Mouse (Mus musculus) heart, adult 18-20 months (tissue): Measurements from ENCODE around the gene Gabbr2. TPM values are rescaled to one million over a fixed set of nuclear protein-coding genes. Genes with fewer than 3 reads are reported as not detected.

ENCODE experiments used
- DNase-seq, 2 experiments: peaks; one replicate each; pipeline ENCODE4 v3.0.0; 2021 to 2022; ENCODE audit warnings: mixed read lengths in 1 of 2
- total RNA-seq, 2 experiments: library from RNA; stranded (reverse); gene quantifications; 2 replicates each; pipeline ENCODE4 v1.2.3; 2021

The Gabbr2 gene
- total RNA-seq, 2 experiments from 2014 or later = not detected

DNA sequence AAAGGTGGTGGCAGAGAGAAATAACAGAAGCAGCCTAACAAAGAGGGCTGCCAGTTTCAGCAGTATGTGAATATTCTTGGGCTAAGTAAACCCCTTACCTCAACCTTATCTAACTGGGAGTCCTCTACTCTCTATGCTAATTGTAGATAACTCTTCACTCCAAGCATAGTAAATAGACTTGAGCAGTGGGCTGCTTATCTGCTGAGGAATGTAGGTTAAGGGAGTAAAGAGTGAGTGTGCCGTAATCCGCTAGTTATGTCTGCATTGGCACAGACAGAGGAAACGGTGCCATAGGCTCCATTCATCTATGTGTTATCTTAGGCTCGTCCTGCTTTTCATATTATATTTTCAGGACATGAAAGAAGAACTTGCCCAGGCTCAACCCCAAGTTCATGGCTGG lies 129.0 kb downstream of the Gabbr2 start:
- no peak for DNase-seq

DNA sequence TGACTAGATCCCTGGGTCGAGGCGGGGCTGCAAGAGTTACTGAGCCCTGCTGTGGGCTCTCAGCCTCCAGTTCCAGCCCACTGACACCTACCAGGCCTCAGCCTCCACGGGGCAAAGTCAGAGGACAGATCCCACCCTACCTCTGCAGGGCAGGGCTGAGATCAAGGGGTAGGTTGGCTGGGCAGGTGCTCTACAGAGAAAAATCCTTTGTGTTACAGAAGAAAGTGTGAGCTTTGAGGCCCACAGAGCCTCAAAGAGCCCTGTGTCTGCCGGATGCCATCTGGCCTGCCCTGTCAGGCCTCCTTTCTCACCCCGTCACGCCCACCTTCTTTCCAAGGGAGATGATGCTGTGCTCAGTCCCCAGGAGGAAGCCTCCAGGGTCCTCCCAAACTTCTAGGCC lies 131.1 kb downstream of the Gabbr2 start:
- DNase-seq = no peak

DNA sequence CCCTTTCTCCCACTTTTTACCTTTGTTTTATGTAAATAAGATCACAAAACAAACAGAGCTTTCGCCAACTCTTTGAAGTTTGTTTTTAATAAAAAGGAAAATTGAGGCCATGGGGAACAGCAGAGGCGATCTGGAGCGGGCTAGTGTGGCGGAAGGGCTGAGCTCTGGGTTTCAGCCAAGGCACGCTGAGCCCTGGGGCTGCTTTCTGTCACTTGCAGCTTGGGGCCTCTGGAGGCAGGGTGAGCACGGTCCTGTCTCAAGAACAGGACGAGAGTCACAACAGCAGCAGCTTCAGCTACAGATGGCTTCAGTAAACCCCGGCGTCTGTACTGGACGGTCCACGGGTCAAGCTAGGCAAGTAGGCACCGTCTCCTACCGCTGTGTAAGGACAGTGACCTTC lies 132.8 kb downstream of the Gabbr2 start:
- peak; percentile 57 to 58 for DNase-seq

DNA sequence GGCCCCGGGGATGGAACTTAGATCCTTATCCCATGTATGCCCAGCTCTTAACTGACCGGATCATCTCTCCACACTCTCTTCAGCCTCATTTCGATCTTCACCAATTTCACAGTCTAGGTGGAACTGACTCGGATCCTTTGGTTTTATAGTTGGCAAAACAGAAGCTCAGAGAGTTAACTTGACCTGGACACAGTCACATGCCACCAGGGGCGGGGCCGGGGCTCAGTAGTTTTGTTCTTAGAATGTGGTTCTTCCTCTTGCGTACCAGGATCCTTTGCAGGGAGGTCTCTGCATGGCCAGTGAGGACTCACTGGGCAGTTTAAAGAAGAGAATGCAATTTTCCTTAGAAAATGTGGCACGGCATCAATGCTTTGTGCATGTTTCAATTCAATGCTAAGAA lies 135.5 kb downstream of the Gabbr2 start:
- DNase-seq = no peak

DNA sequence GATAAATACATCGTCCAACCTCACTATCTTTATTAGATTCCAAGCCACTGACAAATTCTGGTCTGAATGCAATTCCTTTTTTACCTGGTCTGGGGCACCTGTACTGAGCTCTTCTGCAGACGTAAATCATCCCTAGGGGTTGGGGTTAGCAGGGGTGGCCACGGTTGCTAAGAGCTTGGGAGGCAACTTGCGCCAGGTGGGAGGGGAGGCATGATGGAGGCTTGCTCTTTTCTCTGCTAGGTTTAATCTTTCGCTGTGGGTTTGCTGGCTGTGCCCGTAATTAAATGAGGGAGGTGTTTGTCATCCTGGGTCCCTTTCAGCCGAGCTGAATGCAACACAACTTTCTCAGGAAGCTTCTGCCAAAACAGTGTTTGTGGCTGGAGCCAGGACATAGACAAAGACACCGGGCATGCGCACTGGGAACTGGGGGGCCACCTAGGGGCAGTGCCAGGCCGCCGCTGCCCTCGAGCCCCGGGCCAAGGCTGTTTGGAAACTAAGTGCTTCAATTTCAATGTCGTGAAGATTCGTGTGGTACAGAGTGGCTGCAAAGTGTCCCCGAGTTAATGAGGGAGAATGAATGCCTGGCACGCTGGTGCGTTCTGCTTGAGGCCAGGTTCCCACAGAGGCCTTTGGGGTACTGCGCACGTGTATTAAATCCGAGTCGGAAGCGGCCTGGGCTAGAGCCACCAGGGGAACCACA lies 136.8 kb downstream of the Gabbr2 start:
- DNase-seq = no peak

DNA sequence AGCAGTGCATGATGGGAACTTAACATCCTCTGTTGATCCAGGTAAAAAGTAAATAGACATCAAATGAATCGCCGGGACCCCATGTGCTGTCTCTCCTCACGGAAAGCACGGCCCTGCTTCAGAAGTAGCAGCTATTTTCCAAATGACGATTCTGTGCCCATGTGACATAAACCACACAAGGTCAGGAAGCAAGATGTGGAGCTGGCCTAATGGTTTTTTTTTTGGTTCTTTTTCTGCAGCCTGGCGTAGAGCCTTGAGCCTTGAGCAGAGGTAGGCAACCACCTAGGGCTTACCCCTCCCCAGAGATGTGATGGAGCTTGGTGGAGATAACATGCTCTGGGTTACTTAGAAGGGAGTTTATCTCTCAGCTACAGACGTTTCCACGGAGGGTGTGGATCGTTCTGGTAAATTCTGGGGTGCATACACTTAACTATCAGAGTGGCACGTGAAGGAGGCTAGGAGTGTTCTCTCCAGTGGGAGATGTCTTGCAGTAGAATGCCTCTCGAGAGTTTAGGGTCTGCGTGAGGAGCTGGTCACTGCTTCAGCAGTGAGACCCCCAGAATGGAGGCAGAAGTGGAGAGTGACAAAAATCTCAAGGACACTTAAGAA lies 137.7 kb downstream of the Gabbr2 start:
- DNase-seq = no peak

DNA sequence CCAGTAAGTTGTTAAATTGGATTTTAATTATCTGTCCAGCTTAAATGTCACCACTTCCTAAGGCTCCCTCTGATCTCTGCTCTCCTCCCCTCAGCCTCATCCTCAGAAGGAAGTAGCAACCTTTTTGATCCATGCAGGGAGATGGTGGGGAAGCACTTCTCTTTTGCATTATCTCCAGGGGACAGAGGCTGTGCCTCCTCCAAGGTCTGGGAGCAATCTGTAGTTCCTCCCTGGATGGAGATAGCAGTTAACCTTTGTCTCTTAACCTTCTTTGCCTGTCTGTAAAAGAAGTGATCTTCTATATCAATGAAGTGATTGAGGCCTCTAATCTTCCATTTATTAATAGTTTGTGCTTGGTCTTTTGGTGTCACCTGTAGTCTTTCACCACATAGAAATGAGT lies 143.9 kb downstream of the Gabbr2 start:
- no peak for DNase-seq

DNA sequence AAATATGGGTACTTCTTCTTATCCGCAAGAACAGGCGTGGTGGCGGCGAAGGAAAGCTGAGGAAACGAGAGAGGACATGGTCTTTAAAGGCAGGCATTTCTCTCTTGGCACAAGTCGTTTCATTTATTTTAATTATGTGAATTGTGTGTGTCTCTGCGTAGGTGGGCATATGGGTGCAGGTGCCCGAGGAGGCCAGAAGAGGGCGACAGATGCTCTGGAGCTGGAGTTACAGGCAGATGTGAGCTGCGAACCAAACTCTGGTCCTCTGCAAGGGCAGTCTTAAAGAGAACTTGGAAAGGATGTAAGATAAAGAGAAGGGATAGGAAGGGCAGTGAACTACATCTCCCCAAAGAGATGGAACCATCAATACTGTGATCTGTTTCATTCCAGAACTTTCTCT lies 145.3 kb downstream of the Gabbr2 start:
- DNase-seq = no peak

DNA sequence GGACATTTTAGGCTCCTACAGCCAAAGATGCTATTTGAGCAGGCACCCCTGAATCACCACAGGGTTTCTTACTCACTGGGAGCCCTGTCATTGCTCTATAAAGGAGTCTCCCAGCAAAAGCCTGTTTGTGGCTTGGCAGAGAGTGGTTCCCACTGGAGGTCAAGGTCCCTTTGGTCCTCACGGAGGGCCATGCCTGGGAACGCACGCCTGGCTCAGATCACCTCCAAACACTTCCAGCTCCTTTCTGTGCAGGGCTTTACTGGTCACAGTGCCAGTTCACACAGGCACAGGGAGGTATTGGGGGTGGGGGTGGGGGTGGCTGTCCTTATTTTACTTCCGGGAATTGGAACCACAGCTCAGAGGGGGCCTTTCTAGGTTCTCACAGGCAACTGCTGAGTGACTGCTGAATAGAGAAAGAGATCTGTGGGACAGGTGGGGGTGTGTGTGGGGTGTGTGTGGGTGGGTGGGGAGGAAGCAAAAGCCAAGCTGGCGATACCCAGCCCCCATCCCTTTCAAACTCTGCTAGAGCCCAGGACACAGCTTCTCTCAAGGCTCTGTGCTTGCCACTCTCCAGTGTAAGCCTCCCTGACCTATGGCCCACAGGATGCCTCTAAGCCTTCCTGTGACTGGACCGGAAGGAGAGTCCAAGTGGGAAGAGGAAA lies 146.6 kb downstream of the Gabbr2 start:
- no peak for DNase-seq

DNA sequence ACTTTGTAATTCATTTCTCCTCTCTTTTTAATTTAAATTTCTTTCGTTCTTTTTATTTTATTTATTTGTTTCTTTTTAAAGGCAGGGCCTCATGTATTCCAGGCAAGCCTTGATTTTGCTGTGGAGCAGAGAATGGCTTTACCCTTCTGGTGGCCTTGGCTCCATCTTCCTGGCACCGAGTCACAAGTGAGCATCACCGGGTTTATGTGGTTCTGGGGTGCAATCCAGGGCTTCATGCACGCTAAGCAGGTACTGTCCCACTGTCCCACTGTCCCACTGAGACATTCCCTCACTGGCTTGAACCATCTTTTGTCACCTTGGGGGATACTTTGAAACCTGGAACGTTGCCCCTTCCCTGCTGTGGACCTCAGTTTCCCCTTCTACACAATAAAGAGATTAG lies 147.1 kb downstream of the Gabbr2 start:
- no peak for DNase-seq

DNA sequence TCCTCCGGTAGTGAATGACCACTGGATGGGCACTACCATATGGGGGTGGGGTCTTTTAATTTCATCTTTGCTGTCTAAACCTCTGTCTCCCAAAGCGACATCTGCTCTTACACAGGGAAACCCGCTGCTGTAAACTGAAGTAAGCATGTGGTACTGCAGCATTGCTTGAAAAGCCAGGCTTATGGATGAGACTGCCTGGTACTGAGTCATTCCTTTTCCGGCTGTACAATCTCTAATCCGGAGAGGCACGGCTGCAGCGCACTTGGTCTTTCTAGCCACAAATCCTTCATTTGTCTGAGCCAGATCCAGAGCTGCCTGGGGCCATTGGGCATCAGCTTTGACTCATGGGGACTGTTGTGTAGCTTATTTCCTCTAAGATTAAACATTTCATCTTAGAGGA lies 149.1 kb downstream of the Gabbr2 start:
- no peak for DNase-seq

DNA sequence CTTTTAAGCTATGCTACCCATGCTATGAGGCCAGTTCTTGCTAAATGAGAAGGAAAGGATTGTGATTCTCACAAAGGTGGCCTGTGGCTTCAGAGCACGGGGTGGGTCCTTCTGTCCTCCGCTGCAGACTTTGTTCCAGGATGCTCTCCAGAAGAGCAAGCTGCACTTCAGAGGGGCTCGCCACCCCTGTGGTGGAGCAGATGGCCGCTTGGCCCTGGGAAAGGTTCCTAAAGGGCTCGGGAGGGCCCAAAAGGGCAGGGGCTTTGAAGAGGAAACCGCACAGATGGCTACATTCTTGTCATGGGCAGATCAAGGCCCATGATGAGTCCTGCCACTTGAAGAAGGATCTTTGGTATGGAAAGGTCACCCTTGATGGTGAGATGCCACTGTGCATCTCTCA lies 151.5 kb downstream of the Gabbr2 start:
- DNase-seq = no peak

DNA sequence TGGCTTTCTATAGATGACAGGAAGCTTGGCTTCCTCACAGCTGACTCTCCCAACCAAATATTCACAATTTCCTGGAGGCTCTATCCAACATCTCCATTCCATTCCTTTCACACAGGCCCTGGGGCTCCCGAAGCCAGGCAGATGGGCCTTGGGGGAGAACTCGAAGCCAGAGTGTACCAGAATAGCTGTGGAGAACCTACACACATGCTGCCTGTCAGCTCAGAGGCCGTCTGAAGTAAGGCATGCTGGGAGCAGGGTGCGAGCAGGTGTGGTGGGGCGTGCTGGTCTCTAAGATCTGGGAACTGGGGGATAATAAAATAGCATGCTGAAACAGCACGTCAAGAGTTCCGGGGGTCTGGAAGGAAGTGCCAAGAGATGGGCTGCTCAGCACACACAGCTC lies 154.3 kb downstream of the Gabbr2 start:
- no peak for DNase-seq

DNA sequence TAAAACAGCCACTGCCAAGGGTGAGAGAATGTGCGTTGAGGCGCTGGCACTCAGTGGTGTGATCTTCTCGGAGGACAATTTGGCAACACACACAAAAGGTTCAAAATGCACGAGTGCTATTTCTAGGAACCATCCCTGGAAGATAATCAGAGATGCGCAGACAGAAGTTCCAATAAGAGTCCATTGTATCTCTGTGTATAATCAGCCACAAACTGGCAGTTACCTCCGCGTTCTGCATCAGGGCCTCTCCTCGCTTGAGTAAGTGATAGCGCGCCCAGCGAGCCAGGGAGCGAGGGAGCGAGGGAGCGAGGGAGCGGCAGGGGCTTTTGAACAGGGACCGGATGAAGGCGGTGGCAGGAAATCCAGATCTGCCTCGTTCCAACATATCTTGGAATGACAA lies 155.6 kb downstream of the Gabbr2 start:
- DNase-seq = no peak

DNA sequence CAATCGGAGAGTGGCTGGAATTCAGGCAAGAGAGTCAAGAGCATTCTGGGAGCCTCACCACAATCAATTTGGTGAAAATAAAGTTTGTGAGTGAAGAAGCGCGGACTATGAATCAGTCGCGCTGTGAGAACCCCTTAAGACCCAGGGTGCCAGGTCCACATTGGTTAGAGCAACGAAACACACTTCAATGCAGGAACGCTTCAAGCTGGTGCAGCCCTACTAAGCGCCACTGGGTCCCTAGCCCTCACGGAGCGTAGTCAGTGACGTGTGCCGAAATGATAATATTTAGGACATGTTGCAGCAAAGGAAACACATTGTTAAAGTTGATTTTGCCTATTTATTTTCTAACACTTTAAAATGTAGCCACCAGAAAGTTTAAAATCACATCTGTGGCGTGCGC lies 156.6 kb downstream of the Gabbr2 start:
- DNase-seq = no peak

DNA sequence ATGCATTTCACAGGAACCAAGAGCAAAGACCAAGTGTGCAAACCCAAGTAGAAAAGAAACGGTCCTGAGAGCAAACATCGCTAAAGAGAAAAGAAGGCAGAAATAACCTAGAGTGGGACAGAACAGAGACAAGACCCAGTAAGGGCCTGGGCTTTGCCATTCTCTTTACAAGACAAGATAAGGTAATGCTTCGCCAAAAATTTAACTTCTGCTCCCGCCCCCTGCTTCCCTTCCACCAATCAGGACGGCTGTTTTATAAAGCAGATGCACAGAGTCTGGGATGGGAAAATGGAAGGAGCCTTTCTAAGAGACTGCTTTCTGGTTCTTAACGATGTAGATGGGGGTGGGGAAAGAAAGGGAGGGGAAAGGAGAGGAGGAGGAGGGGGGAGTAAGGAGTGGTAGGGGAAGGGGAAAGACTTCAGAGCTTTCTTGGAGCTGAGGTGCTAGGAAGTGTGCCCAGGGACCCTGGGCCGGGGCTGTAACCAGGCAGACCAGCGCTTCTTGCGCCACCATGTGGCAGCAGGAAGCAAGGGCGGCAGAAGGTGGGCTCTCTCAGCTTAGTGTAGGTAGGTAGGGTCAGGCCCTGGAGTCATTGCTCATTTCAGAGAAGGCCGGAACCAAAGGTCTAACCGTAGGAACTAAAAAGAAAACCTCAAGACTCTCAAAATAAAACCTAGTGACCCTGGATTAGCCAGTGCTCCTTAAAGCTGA lies 158.7 kb downstream of the Gabbr2 start:
- no peak for DNase-seq

DNA sequence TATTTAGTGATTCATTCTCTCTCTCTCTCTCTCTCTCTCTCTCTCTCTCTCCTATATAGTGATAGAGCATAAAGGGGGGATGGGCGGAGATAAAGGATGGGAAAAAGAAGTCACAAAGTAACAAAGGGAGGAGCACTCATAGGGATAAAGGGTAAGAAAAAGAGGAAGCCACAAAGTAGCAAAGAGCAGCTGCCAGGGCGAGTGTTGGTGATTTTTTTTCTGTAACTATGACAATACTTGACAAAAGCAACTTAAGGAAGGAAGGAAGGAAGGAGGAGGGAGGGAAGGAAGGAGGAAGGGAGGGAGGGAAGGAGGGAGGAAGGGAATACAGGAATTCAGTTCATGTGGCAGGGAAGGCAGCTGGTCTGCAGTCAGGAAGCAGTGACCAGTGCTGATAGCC lies 162.0 kb downstream of the Gabbr2 start:
- no peak for DNase-seq

DNA sequence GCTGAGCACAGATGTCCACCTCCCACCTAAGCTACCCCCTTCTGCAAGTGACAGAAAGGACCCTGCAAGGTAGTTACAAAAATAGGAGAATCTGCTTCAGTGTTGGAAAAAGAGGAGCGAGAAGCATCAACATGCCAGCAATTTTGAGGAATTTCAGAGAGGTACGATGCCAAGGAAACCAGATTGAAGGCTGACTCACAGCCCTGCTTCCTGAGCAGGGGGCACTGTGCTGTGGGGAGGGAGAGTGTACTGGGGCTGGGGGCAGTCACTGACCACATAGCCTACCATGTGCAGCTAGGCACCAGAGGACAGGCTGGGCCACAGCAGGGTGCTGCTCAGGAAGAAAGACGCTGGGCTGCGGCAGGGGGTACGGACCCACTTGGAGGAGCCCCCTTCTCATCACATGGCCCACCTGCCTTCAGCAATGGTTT lies 163.5 kb downstream of the Gabbr2 start:
- DNase-seq = no peak

DNA sequence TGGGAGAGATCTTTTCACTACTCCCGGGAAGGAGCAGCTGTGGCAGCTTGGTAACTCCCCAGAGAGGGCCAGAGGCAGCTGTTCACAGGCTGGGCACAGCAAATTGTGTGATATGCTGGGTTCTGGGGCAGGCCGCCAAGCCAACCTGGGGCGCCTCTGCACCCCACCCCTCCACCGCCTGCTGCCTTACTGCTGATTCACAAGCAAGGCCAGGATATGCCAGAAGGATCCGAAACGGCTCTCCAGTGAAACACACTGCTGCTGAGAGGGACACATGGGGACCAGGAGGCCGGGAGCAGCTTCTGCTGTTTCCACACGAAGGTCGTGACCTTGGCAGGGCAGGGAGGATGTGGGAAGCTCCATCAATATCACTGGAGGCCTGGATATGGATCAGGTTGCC lies 164.2 kb downstream of the Gabbr2 start:
- no peak for DNase-seq

DNA sequence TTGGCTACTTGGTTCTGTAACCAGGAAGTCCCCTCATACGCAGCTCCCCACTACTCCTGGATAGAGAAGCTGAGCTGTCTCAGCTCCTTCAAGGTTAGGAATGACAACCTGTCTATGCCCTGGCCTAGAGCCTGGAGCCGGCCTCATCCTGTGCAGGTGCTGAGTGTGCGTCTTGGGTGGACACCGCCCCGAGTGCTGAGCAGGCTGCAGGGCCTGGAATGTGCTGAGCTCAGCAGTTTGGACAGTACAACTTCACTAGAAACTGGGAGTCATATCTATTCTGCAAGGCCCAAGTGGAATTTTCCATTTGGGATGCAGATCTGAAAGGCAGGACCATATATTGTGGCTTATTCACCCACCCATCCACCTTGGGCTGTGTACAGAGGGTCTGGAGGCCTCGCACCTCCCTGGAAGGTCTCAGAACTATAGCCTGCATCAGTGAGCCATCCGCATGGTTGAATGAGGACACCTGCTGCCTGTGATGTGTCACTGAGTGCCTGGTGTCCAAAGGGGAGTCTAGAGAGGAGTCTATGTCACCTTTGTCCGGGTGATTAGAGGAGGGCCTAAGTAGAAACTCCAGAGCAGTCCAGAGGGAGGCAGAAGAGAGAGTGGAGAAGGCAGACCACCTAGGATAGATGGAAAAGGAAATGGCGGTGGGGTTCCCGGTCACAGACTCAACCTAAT lies 165.7 kb downstream of the Gabbr2 start:
- no peak for DNase-seq

DNA sequence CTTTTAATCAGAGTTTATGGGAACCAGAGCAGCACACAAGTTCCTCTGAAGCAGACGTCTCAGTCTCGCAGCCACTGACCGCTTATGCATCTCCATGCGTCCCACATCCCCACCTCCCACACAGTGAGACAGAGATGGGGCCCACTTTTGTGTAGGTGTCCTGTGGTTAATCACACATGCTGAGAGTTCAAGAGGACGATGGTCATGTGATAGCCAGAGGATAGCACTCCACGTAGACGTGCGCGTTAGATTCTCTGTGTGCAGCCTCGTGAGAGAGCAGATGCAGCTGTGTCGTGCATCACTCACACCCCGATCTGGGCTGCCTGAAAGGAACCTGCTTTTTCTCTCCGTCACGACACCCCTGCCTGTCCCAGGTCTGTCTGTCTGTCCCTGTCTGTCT lies 167.9 kb downstream of the Gabbr2 start:
- DNase-seq = no peak

DNA sequence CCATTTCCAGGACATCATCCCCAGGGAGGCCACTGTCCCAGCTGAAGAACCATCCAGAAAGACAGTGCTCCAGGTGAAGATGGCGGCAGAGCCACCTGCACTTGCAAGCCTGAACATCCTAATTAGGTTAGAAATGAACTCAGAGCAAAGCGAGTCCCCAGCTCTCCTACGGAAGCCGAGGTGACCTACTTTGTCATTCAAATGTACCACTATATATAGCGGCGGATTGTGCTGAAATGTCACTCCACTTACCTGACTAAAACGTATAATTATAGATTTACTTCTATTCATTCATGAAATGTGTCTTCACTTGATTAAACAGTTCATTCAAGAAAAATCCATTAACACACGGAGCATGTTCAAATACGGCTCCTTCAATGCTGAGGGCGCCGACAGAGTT lies 170.0 kb downstream of the Gabbr2 start:
- no peak for DNase-seq

DNA sequence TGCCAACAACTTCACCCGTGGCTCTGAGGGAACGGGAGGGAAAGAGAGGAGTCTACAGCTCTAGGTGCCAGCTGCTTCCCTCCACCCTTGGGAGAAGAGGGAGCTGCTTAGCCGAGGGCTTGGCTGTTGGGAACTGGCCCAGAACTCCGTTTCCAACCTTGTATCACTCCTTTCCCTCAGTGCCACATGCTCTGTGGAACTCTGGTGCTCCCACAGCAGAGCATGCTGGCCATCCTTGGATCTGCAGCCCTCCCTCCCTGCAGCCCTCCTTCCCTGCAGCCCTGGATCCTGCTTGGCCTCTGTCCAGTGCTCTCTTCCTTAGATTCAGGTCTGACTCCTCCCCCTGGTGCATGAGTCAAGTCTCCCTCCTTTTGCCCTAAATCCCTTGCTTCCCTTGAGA lies 176.7 kb downstream of the Gabbr2 start:
- peak in 1 of 2 experiments; percentile 14 for DNase-seq
